Mouse (Mus musculus): ENCODE results near the gene Dusp18. TPM values are rescaled to one million over a fixed set of nuclear protein-coding genes. Genes with fewer than 3 reads are reported as not detected.
A peak's percentile ranks its signal among the peaks of the same experiment; 100 is the strongest.

Dusp18 gene
- total and polyA plus RNA-seq, 3 experiments, result 29.1 to 47.8 (median 32.6) TPM

GRCm38 (mm10) chr11:3921281-3921850 is 26.3 kb downstream of the Dusp18 start:
- Histone ChIP-seq H3K4me3 (no peak overlapping the region), H3K9ac (ENCODE audit: low read depth, low read length) (no peak overlapping the region), H3K79me2 (replicated peaks; ENCODE audit: control insufficient read depth, insufficient read depth, low read length) (no peaks in the 10 kb centered on the region), H3K27me3 (ENCODE audit: control insufficient read depth, insufficient read depth, low read length) (no peaks in the 10 kb centered on the region), H3K4me1 (ENCODE audit: control insufficient read depth, insufficient read depth, low read length) (no peaks in the 10 kb centered on the region), H3K36me3 (ENCODE audit: control insufficient read depth, insufficient read depth, low read length) (no peaks in the 10 kb centered on the region), H3K27ac (no peak overlapping the region)
- DNase-seq, result peak; percentile 33 to 49
- peak; percentile 84 for TF ChIP-seq CTCF (IDR thresholded peaks at IDR 0.05)
- no peak for TF ChIP-seq POLR2A (IDR thresholded peaks at IDR 0.05; ENCODE audit: insufficient read depth, low read depth, low read length)
- intact Hi-C loops (cut with DNase I), result no loop called here
- 30% methylated on average over 8 of the region's 8 CpGs for WGBS

- no peaks in the 10 kb centered on the region; the same call in 1 of the 2 replicates for H3K36me3 ChIP-seq (ENCODE audit: control insufficient read depth, insufficient read depth, low read length)
- intact Hi-C loops (cut with DNase I), result no loop called here
Observed at GRCm38 (mm10) chr11:3922115-3922514, 27.1 kb downstream of the Dusp18 start.

GRCm38 (mm10) chr11:3922731-3923130 is 27.7 kb downstream of the Dusp18 start:
- Histone ChIP-seq H3K4me3 (no peak overlapping the region), H3K79me2 (replicated peaks; ENCODE audit: control insufficient read depth, insufficient read depth, low read length) (no peaks in the 10 kb centered on the region), H3K36me3 (ENCODE audit: control insufficient read depth, insufficient read depth, low read length) (no peaks in the 10 kb centered on the region; the same call in 1 of the 2 replicates), H3K27me3 (ENCODE audit: control insufficient read depth, insufficient read depth, low read length) (no peaks in the 10 kb centered on the region), H3K4me1 (ENCODE audit: control insufficient read depth, insufficient read depth, low read length) (no peaks in the 10 kb centered on the region), H3K27ac (no peak overlapping the region), H3K9ac (ENCODE audit: low read depth, low read length) (no peak overlapping the region)
- intact Hi-C loops (cut with DNase I), result no loop called here
- no peak for TF ChIP-seq POLR2A (IDR thresholded peaks at IDR 0.05; ENCODE audit: insufficient read depth, low read depth, low read length)
- no peak for TF ChIP-seq CTCF (IDR thresholded peaks at IDR 0.05)
- TF ChIP-seq EP300 (IDR thresholded peaks at IDR 0.05; ENCODE audit: insufficient read depth, low read depth, low read length), result no peak
- 93% methylated on average over 6 of the region's 6 CpGs for WGBS
- no peak for DNase-seq

More at GRCm38 (mm10) chr11:3922115-3922514, 27.1 kb downstream of the Dusp18 start:
- DNase-seq, result no peak
- TF ChIP-seq CTCF (IDR thresholded peaks at IDR 0.05), result no peak
- TF ChIP-seq POLR2A (IDR thresholded peaks at IDR 0.05; ENCODE audit: insufficient read depth, low read depth, low read length), result no peak
- TF ChIP-seq EP300 (IDR thresholded peaks at IDR 0.05; ENCODE audit: insufficient read depth, low read depth, low read length), result no peak
- Histone ChIP-seq H3K4me1 (ENCODE audit: control insufficient read depth, insufficient read depth, low read length) (no peaks in the 10 kb centered on the region), H3K79me2 (replicated peaks; ENCODE audit: control insufficient read depth, insufficient read depth, low read length) (no peaks in the 10 kb centered on the region), H3K27me3 (ENCODE audit: control insufficient read depth, insufficient read depth, low read length) (no peaks in the 10 kb centered on the region), H3K9ac (ENCODE audit: low read depth, low read length) (no peak overlapping the region), H3K27ac (no peak overlapping the region), H3K4me3 (no peak overlapping the region)
- WGBS, result 95% methylated on average over 9 of the region's 9 CpGs

- Histone ChIP-seq H3K36me3 (ENCODE audit: control insufficient read depth, insufficient read depth, low read length) (no peaks in the 10 kb centered on the region; the same call in 1 of the 2 replicates), H3K27me3 (ENCODE audit: control insufficient read depth, insufficient read depth, low read length) (no peaks in the 10 kb centered on the region), H3K9ac (ENCODE audit: low read depth, low read length) (no peak overlapping the region), H3K4me3 (no peak overlapping the region), H3K79me2 (replicated peaks; ENCODE audit: control insufficient read depth, insufficient read depth, low read length) (no peaks in the 10 kb centered on the region), H3K4me1 (ENCODE audit: control insufficient read depth, insufficient read depth, low read length) (peaks cover 2% of the 10 kb centered on the region; the same call in 1 of the 2 replicates), H3K27ac (no peak overlapping the region)
- intact Hi-C loops (cut with DNase I), result no loop called here
- no peak for DNase-seq
- TF ChIP-seq EP300 (IDR thresholded peaks at IDR 0.05; ENCODE audit: insufficient read depth, low read depth, low read length) (no peak), CTCF (IDR thresholded peaks at IDR 0.05) (no peak)
- WGBS, result 94% methylated on average over 10 of the region's 10 CpGs
Observed at GRCm38 (mm10) chr11:3925916-3926315, 30.9 kb downstream of the Dusp18 start.

- DNase-seq, result no peak
- Histone ChIP-seq H3K79me2 (replicated peaks; ENCODE audit: control insufficient read depth, insufficient read depth, low read length) (no peaks in the 10 kb centered on the region), H3K36me3 (ENCODE audit: control insufficient read depth, insufficient read depth, low read length) (no peaks in the 10 kb centered on the region; the same call in 1 of the 2 replicates), H3K9ac (ENCODE audit: low read depth, low read length) (no peak overlapping the region), H3K27ac (no peak overlapping the region), H3K4me3 (no peak overlapping the region), H3K4me1 (ENCODE audit: control insufficient read depth, insufficient read depth, low read length) (peaks cover 4% of the 10 kb centered on the region), H3K27me3 (ENCODE audit: control insufficient read depth, insufficient read depth, low read length) (no peaks in the 10 kb centered on the region)
- WGBS, result 42% methylated on average over 4 of the region's 4 CpGs
- TF ChIP-seq CTCF (IDR thresholded peaks at IDR 0.05) (no peak), POLR2A (IDR thresholded peaks at IDR 0.05; ENCODE audit: insufficient read depth, low read depth, low read length) (no peak), EP300 (IDR thresholded peaks at IDR 0.05; ENCODE audit: insufficient read depth, low read depth, low read length) (no peak)
- intact Hi-C loops (cut with DNase I), result no loop called here
Observed at GRCm38 (mm10) chr11:3930019-3930418, 35.0 kb downstream of the Dusp18 start.

GRCm38 (mm10) chr11:3930931-3931330 is 35.9 kb downstream of the Dusp18 start:
- DNase-seq, result no peak

More at GRCm38 (mm10) chr11:3930931-3931330, 35.9 kb downstream of the Dusp18 start:
- 56% methylated on average over 6 of the region's 6 CpGs for WGBS
- no peaks in the 10 kb centered on the region; the same call in 1 of the 2 replicates for H3K36me3 ChIP-seq (ENCODE audit: control insufficient read depth, insufficient read depth, low read length)
- TF ChIP-seq EP300 (IDR thresholded peaks at IDR 0.05; ENCODE audit: insufficient read depth, low read depth, low read length) (no peak), CTCF (IDR thresholded peaks at IDR 0.05) (no peak), POLR2A (IDR thresholded peaks at IDR 0.05; ENCODE audit: insufficient read depth, low read depth, low read length) (no peak)
- intact Hi-C loops (cut with DNase I), result no loop called here
- H3K9ac ChIP-seq (ENCODE audit: low read depth, low read length), result peak overlapping the region; percentile 53; the same call in 1 of the 2 replicates
- no peaks in the 10 kb centered on the region for H3K79me2 ChIP-seq (replicated peaks; ENCODE audit: control insufficient read depth, insufficient read depth, low read length)
- H3K4me3 ChIP-seq, result no peak overlapping the region
- peaks cover 4% of the 10 kb centered on the region for H3K4me1 ChIP-seq (ENCODE audit: control insufficient read depth, insufficient read depth, low read length)
- peak overlapping the region; percentile 20 for H3K27ac ChIP-seq
- H3K27me3 ChIP-seq (ENCODE audit: control insufficient read depth, insufficient read depth, low read length), result no peaks in the 10 kb centered on the region

All from heart, adult 2 months (tissue).